Mouse (Mus musculus) hindbrain, postnatal 0 days (tissue): Measurements from ENCODE around the gene Olfr555. TPM values are rescaled to one million over a fixed set of nuclear protein-coding genes. Genes with fewer than 3 reads are reported as not detected.

Experiments
- ATAC-seq: fragments of 200-750 bp; cut with Nextera tagmentation; 2 replicates; pipeline ENCODE4 v1.8.0; 2017; ENCODE audit warnings: mild to moderate bottlenecking, moderate TSS enrichment, moderate library complexity
- DNase-seq: peaks from one replicate; pipeline ENCODE4 v3.0.0-alpha.2; 2015; ENCODE audit warnings: low spot score
- H3K27ac ChIP-seq: fragments of 300-500 bp; sonication (generic); 2 replicates; pipeline ENCODE4 v1.5.1; 2014; ENCODE audit warnings: mild to moderate bottlenecking
- H3K27me3 ChIP-seq: fragments of 300-500 bp; sonication (generic); 2 replicates; pipeline ENCODE4 v1.6.1; 2014; ENCODE audit warnings: low read length, mixed read lengths; ENCODE audit not compliant: insufficient read depth
- H3K36me3 ChIP-seq: fragments of 300-500 bp; sonication (generic); 2 replicates; pipeline ENCODE4 v1.6.1; 2014; ENCODE audit warnings: low read length, mixed read lengths; ENCODE audit not compliant: insufficient read depth
- H3K4me1 ChIP-seq: fragments of 300-500 bp; sonication (generic); 2 replicates; pipeline ENCODE4 v1.6.1; 2014; ENCODE audit warnings: antibody characterized with exemption, low read length, mixed read lengths; ENCODE audit not compliant: insufficient read depth
- H3K4me2 ChIP-seq: fragments of 300-500 bp; sonication (generic); 2 replicates; pipeline ENCODE4 v1.6.1; 2014; ENCODE audit warnings: low read depth, mild to moderate bottlenecking, low read length, moderate library complexity, mixed read lengths
- H3K4me3 ChIP-seq: fragments of 300-500 bp; sonication (generic); 2 replicates; pipeline ENCODE4 v1.5.1; 2014; ENCODE audit warnings: low read length
- H3K9ac ChIP-seq: fragments of 300-500 bp; sonication (generic); replicated peaks from 2 replicates; pipeline ENCODE4 v1.6.1; 2014; ENCODE audit warnings: mild to moderate bottlenecking, low read length, moderate library complexity, mixed read lengths
- H3K9me3 ChIP-seq: fragments of 300-500 bp; sonication (generic); 2 replicates; pipeline ENCODE4 v1.6.1; 2016; ENCODE audit warnings: low read length, mixed read lengths
- CTCF ChIP-seq: IDR thresholded peaks from 2 replicates; pipeline ENCODE4 v1.5.1; 2016; ENCODE audit warnings: antibody characterized with exemption, control low read depth, low read depth
- WGBS: fragments of 180-500 bp; shearing (Covaris S2); extraction: QIAGEN DNeasy Blood & Tissue Kit; methylation state at CpG from one replicate; pipeline ENCODE4 v1.1.7; 2014; 5-methylcytosine and 5-hydroxymethylcytosine counted together
- polyA plus RNA-seq: library from polyadenylated mRNA; unstranded; fragments of >200 nt; fragmentation: Nextera tagmentation; extraction: Ambion mirVana; gene quantifications from 2 replicates; pipeline ENCODE4 v1.2.1, GENCODE M21; 2015
- total RNA-seq: library from RNA; depleted of rRNA; stranded (reverse); fragments of >200 nt; gene quantifications from 2 replicates; pipeline ENCODE4 v1.2.3, GENCODE M21; 2014

Olfr555 gene
- total and polyA plus RNA-seq, 2 experiments from 2014 or later = not detected

DNA sequence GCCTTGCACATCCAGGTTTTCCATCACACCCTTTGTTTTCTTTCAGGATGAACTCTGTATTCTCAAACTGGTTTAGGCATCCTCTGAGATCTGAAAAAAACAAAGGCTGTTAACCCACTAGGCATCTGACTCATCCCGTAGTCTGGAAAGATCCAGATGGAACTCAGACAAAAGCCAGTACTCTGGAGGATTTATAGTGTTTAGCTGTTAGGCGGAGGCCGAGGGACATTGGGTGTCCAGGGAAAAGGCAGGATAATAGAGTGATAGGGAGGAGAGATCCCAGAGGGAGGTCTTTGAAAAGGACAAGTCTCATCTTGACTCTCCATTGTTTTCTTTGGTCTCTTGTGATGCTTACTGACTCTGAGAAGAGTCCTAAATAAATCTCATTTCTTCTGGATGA lies 6.0 kb downstream of the Olfr555 start, which contains the start of gene Olfr556:
Gene Olfr556 (plus strand): TSS at position 301 of the 400 bp plus-strand sequence.
- H3K4me3 ChIP-seq = no peak within 1 kb of the TSS
- DNase-seq (no peak), ATAC-seq (no peak)
- no peaks in the 10 kb centered on the region for H3K36me3 ChIP-seq
- no peaks in the 10 kb centered on the region for H3K27me3 ChIP-seq
- H3K4me2 ChIP-seq = no peak within 1 kb of the TSS
- no peaks in the 10 kb centered on the region for H3K4me1 ChIP-seq
- 42% methylated on average over 3 of the region's 3 CpGs for WGBS
- no peak within 1 kb of the TSS for H3K27ac ChIP-seq
- H3K9ac ChIP-seq = no peak within 1 kb of the TSS
- TF ChIP-seq CTCF = no peak
- H3K9me3 ChIP-seq = no peaks in the 10 kb centered on the region

DNA sequence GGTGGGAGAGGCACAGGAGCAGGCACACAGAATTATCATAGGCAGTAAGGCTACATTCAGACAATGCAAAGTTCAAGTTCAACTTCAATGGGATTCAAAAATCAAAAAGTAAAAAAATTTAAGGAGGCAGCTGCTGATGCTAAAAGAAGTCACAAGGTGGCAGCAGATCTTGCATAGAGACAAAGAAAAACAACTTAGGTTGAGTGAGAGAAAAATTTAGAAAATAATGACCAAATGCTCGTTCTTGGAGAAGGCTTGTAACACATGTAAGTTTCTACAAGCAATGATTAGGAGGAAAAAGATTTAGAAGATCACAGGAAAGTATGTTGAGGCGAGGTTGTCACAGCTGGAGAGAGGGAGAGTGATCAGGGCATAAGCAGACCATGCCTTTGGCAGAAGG lies 6.8 kb downstream of the Olfr555 start:
- 32% methylated on average over 2 of the region's 2 CpGs for WGBS
- peak; percentile 72 for TF ChIP-seq CTCF
- H3K9ac ChIP-seq = no peak overlapping the region

DNA sequence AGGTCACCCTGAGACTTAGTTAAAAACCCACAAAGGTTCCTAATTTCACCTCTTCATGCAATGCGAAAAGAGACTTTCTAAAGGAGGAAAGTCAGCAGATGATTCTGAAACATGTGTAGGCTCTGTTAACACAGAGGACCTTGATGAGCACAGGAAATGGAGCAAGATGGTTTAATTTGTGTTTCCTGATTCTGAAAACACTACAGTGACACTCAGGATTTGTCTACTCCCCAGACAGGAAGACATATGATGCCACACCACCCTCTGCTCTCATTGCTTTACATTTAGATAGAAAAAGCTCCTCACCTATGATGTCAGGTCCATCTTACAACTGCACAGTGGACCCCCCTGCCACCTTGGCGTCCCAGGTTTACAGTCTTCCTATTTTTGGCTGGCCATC lies 17.6 kb downstream of the Olfr555 start:
- Histone ChIP-seq H3K9ac (no peak overlapping the region), H3K36me3 (no peaks in the 10 kb centered on the region), H3K27me3 (no peaks in the 10 kb centered on the region), H3K4me1 (no peaks in the 10 kb centered on the region), H3K4me3 (no peak overlapping the region), H3K9me3 (no peaks in the 10 kb centered on the region), H3K27ac (no peak overlapping the region), H3K4me2 (no peak overlapping the region)
- no peak for DNase-seq
- no peak for ATAC-seq
- WGBS = 86% methylated on average over 2 of the region's 2 CpGs
- TF ChIP-seq CTCF = no peak

More for the DNA sequence above, 6.8 kb downstream of the Olfr555 start:
- no peaks in the 10 kb centered on the region for H3K36me3 ChIP-seq
- H3K27ac ChIP-seq = no peak overlapping the region
- no peaks in the 10 kb centered on the region for H3K4me1 ChIP-seq
- no peaks in the 10 kb centered on the region for H3K9me3 ChIP-seq
- DNase-seq (peak; percentile 64), ATAC-seq (no peak)
- H3K27me3 ChIP-seq = no peaks in the 10 kb centered on the region
- no peak overlapping the region for H3K4me2 ChIP-seq
- H3K4me3 ChIP-seq = no peak overlapping the region

DNA sequence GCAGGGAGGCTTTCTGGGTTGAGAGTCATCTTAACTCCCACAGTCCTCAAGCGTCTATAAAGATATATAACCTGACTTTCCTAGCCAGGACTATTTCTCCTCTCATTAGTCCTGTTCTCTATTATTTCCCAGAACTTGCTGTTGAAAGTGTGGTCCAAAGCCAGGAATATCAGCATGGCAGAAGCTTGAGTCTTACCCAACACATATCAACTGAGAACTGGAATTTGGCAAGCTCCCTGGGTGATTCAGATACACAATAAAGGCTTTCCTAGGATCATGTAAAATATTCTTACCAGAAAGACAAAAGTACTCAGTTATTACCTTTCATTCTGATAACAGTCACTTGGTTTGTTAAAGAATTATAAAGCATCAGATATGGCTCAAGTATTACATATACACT lies 23.3 kb downstream of the Olfr555 start:
- Histone ChIP-seq H3K9me3 (no peaks in the 10 kb centered on the region), H3K36me3 (no peaks in the 10 kb centered on the region), H3K27me3 (no peaks in the 10 kb centered on the region), H3K27ac (no peak overlapping the region), H3K4me1 (no peaks in the 10 kb centered on the region), H3K4me2 (no peak overlapping the region), H3K9ac (no peak overlapping the region), H3K4me3 (no peak overlapping the region)
- DNase-seq = no peak
- no peak for TF ChIP-seq CTCF
- WGBS = 89% methylated on average over 1 of the region's 1 CpGs
- no peak for ATAC-seq

DNA sequence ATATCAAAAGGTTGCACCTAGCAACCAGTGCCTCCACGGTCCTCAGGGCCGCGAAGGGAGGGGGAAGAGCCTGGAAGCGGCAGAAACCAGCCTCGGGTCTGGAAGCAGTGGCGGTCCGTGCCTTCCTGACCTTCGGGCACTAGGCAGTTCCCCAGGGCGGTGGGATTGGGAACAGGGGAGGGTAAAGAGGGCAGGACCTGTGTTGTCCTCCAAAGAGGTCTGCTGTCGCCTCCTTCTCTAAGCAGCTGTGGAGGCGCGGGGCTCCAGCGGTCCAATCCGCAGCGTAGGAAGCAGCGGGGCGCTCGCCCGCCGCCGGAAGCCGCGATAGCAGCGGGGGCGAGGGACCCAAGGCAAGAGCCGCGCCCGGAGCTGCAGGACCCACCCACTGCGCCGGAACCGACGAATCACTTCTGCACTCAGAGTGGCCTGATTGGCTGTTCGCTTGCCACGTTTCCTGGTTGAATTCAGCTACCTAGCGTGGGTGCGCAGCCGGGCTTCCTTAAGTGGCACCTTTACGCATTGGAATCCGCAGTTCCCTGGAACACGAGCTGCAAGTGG lies 28.4 kb downstream of the Olfr555 start, which contains the start of gene Trim68:
Gene Trim68 (minus strand): TSS at position 384 of the 558 bp plus-strand sequence.
- Histone ChIP-seq H3K27ac (no peak within 1 kb of the TSS; the same call in 1 of the 2 replicates), H3K27me3 (no peaks in the 10 kb centered on the region), H3K4me1 (no peaks in the 10 kb centered on the region), H3K9ac (peak within 1 kb of the TSS; percentile 60), H3K9me3 (no peaks in the 10 kb centered on the region), H3K4me3 (peak within 1 kb of the TSS; percentile 54), H3K36me3 (no peaks in the 10 kb centered on the region), H3K4me2 (peak within 1 kb of the TSS; percentile 76)
- peak; percentile 99 for ATAC-seq
- no peak for TF ChIP-seq CTCF
- WGBS = under 1% methylated on average over 39 of the region's 40 CpGs
- DNase-seq = peak; percentile 92

DNA sequence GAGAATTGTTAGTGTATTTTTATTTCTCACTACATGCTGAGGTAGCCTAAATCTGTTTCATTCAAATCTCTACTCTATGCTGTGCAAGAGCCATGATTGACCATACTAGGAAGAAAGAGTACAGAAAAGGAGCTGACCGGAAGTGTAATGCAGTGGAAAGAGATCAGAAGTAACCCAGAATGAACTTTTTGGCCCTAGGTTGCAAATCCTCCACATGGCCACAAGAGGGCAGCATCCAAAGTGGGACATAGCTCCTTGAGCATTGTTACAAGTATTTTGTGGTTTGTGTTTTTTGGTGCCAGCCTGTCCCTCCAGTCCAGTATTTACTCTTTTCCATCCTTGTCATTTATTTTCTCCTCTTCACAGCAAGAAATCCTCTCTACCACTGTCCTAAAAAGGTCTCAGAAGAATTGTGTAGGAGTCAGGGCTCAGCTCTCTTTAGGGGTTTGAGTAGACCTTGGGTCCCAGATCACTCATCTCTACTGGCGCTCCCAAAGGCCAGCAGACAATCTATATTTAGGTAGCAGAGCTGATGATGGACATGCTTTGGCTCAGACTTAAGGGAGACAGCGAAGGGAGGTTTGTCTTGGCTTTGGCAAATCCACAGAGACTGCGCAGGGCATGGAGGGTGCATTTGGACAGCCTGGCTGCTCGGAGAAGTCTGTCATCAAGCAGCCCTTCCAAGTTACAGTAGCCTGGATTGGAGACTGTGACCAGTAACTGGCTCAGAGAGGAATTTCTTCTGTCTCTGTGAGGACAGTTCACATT lies 36.9 kb downstream of the Olfr555 start, which contains the start of gene Olfr557:
Gene Olfr557 (plus strand): TSS at position 553 of the 768 bp plus-strand sequence.
- DNase-seq (peak; percentile 58), ATAC-seq (no peak)
- Histone ChIP-seq H3K36me3 (no peaks in the 10 kb centered on the region), H3K4me3 (no peak within 1 kb of the TSS), H3K27me3 (no peaks in the 10 kb centered on the region), H3K4me2 (no peak within 1 kb of the TSS), H3K9me3 (no peaks in the 10 kb centered on the region), H3K4me1 (no peaks in the 10 kb centered on the region), H3K9ac (no peak within 1 kb of the TSS), H3K27ac (no peak within 1 kb of the TSS)
- WGBS = 84% methylated on average over 5 of the region's 5 CpGs
- peak; percentile 87 for TF ChIP-seq CTCF

DNA sequence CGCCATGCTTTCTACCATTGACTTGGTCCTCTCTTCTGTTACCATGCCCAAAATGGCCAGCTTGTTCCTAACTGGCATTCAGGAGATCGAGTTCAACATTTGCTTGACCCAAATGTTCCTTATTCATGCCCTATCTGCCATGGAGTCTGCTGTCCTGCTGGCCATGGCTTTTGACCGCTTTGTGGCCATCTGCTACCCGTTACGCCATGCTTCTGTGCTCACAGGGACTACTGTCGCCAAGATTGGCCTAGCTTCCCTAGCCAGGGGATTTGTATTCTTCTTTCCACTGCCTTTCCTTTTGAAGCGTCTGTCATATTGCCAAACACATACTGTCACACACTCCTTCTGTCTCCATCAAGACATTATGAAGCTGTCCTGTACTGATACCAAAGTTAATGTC lies 39.8 kb downstream of the Olfr555 start:
- no peak for ATAC-seq
- Histone ChIP-seq H3K9me3 (no peaks in the 10 kb centered on the region), H3K27ac (no peak overlapping the region), H3K36me3 (no peaks in the 10 kb centered on the region), H3K27me3 (no peaks in the 10 kb centered on the region), H3K4me3 (no peak overlapping the region), H3K4me1 (no peaks in the 10 kb centered on the region), H3K9ac (no peak overlapping the region), H3K4me2 (no peak overlapping the region)
- 74% methylated on average over 7 of the region's 7 CpGs for WGBS
- TF ChIP-seq CTCF = no peak
- no peak for DNase-seq
